Mouse (Mus musculus): ENCODE data around the gene Igfbp3.

Igfbp3 gene

GRCm38 (mm10) chr11:7210343-7210742 lies 3.4 kb downstream of the Igfbp3 start:
- DNase-seq = peak; percentile 31 to 57

DNA sequence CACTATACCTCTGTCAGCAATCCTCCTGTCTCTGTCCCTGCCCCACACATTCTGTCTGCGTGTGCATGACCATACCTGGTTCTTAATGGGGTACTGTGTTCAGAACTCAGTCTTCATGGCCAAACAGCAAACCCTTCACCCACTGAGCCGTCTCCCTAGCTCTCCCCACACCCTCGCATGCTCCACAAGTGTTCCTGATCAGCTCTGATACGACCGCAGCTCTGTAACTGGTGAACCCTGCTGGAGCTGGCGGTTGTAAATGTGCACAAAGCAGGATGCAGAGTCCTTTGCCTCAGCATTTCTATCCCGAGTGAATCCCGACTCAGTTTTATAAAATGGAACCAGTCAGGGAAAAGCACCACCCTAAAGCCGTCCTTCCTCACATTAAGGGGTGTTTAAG lies 9.9 kb downstream of the Igfbp3 start:
- DNase-seq = no peak

DNA sequence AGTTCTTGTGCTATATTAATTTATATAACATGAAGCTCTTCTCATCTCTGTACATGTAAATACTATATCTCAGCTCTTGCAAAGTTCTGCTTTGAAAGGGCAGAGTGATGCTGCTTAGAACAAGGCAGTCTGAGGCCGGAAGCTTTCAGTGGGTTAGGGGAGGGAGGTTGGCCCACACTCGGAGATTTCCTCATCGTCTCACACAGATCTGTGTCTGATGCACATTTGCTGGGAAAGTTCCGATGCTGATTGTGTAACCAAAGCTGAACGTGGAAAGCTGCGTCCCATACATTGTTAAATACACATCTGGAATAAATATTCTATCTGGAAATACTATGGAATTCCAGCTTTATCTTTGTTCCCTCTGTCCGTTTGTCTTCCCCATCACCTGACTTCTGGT lies 11.5 kb downstream of the Igfbp3 start:
- DNase-seq = no peak

GRCm38 (mm10) chr11:7200393-7200783 lies 13.3 kb downstream of the Igfbp3 start:
- no peak for DNase-seq

DNA sequence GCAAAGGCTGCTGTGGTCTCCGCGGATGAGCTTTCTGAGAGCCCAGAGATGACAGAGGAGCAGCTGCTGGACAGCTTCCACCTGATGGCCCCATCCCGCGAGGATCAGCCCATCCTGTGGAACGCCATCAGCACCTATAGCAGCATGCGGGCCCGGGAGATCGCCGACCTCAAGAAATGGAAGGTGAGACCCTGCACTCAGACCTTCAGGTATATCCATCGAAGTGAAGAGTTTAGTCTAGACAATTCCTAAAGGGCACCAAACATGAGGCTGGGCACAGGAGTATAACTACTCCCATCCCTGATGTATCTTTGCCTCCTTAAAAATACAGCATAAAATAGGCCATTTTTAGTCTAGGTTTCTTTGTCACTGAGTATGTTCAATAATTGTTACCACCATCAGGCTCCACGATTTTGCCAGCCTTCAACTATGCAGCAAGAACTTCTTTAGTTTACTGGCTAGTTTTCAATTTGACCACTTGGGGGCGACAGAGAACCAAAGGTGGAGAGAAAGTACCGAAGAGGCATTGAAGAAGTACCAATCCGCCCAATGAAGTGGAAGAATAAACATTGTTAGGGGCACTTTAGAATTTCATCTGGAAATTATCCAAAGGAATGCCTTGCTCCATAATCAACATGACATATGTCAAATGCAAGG lies 13.9 kb downstream of the Igfbp3 start:
- DNase-seq = peak; percentile 18 to 63

DNA sequence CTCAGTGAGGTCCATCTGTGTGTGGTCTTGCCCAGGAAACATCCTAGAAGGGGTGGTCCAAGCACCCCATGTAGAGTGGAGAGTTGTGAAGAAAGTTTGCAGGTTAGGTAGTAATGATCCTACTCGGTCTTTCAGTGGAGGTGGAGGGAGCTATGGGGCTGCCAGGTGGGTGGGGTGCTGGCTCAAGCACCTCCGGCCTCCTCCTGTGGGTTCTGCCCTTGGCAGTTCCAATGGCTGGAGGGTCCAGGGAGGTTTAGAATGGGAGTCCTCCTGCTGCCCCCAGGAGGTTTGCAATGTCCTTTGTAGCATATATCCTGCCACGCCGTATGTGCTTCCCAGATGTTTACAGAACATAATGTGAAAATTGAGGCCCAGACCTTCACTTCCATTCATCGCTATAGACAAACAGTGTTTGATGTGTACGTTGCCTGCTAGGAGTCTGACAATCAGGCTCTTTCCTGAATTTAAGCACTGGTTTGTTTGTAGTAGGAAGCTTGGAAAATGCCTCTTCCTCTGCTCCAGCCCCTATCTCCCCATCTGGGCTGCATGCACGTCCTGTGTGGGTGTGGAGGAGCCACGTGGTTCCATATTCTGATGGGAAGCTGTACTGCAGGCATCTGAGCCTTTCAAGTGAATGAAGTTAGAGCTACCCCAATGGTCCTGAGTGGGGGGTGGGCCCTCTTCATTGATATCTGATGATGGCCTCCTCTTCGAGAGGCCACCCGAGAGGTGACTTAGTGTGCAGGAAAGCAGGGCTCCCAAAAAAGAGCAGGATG lies 15.1 kb downstream of the Igfbp3 start:
- DNase-seq = no peak

DNA sequence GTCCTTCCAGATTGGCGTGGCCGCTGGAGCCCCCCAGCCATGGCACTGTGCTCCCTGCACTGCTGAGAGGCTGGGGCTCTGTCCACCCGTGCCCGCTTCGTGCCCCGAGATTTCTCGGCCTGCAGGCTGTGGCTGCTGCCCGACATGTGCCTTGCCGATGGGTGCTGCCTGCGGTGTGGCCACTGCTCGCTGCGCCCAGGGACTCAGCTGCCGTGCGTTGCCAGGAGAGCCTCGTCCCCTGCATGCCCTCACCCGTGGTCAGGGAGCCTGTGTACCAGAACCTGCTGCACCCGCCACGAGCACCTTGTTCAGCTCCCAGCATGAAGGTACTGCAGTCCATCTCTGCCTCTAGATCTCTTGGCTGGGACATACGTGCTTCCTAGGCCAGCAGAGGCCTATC lies 15.7 kb downstream of the Igfbp3 start:
- DNase-seq = no peak

- DNase-seq = no peak
These were observed 16.2 kb downstream of the Igfbp3 start, which contains the start of gene Igfbp1 for GRCm38 (mm10) chr11:7197491-7197941. Gene Igfbp1, plus strand, starts transcription at chr11:7197782.

GRCm38 (mm10) chr11:7195312-7195685 lies 18.4 kb downstream of the Igfbp3 start:
- no peak for DNase-seq

GRCm38 (mm10) chr11:7194432-7195311 lies 19.1 kb downstream of the Igfbp3 start:
- DNase-seq = no peak

DNA sequence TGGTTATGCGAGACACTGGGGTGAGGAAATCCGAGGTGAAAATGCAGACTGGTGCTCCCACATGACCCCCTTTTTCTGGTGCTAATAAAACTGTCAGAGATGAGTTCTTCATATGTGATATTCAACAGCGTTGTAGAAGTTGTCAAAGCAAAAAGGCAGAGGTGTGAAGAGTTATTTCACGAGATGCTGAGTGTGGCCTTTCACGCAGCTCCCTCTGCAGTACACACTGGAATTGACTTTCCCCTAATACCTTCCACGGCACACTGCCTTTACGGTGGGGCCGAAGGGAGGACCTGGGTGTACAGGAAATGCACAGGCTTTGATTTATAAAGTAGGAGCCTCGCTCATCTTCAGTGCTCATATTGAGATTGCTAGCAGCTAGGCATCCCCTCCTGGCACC lies 20.6 kb downstream of the Igfbp3 start:
- DNase-seq = no peak

GRCm38 (mm10) chr11:7192710-7193109 lies 21.0 kb downstream of the Igfbp3 start:
- no peak for DNase-seq

- DNase-seq = no peak
These were observed 25.3 kb downstream of the Igfbp3 start, which contains the start of gene Gm11985 for GRCm38 (mm10) chr11:7188469-7188868. Gene Gm11985, minus strand, starts transcription at chr11:7188569.

DNA sequence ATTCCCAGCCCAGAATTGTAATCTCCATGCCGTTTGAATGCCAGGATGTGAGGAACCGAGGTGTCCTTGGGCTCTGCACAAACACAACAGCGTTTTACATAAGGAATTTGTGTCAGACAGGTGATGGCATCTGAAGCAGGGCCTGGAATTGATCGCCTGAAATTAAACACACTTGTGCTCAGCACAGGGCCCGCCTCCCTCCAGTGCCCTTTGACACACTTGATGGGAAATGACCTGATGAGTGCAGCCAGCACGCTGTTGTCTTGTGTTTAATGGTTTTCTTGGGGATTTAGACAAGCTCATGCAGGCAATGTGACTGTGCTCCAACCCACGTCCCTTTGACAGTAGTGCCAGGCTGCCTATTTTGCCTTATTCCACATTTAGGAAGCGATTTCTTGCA lies 26.3 kb downstream of the Igfbp3 start:
- no peak for DNase-seq

DNA sequence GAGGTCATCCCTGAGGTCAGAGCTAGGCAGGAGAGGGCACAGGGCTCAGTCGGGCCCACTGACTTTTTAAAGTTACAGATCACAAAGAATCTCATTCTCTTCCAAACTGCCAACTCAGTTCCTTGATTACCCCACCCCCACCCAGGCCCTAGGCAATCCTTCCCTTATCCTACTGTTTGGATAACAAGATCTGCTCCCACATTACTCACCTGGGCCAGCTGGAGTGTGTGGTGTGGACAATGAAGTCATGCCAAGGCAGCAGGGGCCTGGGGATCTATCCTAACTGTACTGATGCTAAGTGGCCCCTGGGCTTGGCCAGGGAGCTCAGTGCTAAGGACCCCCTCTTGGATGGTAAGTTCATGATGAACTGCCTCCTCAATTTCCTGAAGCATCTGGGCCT lies 29.3 kb downstream of the Igfbp3 start:
- no peak for DNase-seq

- DNase-seq = no peak
These were observed 31.2 kb downstream of the Igfbp3 start for GRCm38 (mm10) chr11:7182409-7183042.

- DNase-seq = no peak
These were observed 34.4 kb downstream of the Igfbp3 start for GRCm38 (mm10) chr11:7179276-7179675.

- no peak for DNase-seq
These were observed 35.0 kb downstream of the Igfbp3 start for GRCm38 (mm10) chr11:7178724-7179123.

DNA sequence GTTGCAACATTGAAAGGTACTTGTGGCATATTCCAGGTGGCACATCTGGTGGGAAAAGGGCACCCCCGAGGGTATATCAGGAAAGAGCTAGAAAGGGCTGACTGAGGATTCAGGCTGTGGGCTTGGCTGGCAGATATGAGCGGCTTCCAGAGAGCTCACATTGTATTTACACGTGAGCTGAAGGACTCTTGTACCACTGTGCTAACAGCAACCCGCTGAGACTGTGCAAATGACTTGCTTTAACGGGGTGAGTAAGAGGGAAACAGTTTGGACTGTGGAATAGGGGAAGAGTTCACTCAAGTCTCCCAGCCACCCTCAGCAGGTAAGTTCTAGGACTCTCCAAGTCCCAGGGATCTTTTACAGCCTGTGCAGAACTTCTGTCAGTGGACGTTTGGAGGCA lies 40.1 kb downstream of the Igfbp3 start:
- peak; percentile 63 to 77 for DNase-seq

- DNase-seq = no peak
These were observed 44.1 kb downstream of the Igfbp3 start for GRCm38 (mm10) chr11:7169645-7170044.

DNA sequence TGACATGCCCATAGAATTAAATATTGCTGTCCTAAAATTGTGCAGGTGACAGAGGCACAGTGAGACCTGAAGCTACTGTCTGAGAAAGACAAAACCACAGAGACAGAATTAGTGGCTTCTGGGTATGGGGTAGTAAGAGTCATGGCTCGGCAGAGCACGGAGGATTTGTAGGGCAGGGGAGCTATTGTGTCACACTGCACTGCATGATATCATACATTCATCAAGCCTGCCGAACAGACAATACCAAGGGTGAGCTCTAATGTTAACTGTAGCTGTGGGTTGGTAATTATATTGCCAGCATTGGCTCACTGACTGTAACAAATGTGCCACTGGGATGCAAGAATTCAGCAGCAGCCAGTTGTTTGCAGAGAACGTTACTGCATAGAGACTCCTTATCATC lies 49.3 kb downstream of the Igfbp3 start:
- no peak for DNase-seq

DNA sequence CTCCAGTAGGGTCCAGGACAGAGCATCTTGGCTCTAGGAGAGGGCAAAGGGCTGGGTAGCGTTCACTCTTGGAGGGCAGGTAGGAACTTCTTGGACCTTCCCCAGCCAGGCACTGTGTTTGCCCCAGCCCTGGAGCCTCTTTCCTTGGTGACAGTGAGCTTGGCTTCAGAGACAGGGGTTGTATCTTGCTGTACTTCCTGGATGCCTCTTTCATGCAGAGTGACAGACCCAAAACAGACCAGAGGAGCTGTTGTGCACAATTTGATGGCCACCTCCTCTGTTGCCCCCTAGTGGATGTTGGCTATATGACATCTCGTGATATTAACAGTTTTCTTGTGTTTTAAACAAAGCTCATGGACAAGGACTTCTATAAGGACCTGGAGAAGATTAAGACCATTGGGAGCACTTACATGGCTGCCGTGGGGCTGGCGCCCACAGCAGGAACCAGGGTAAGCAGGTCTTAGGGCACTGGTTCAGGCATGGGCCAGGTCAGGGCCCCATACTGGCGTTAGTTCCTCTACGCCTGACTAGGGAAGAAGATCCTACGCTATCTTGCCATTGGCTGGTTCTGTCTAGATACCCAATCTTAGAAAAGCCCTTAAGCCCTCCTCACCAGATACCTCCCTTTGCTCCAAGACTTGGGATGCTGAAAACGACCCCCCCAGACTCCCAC lies 52.1 kb downstream of the Igfbp3 start:
- no peak for DNase-seq

Data from lung, adult 18-20 months (tissue).